Mouse (Mus musculus) T-helper 1 cell (primary cell): ENCODE measurements at regions not wholly inside any gene's neighbourhood (a gene's known extent, or its start where the extent isn't known, plus 50 kb on each side); places are given as distances from the start of the nearest gene placed in this dataset.

Experiments used
- in situ Hi-C: fragments of 300-600 bp; cut with MboI, MseI; formaldehyde crosslinking; loops from one replicate; pipeline ENCODE4 v1.15.1; 2025; ENCODE audit warnings: high pct_unique_total_duplicates

GRCm38 (mm10) chr2:147703981-147704380 is 342.3 kb downstream of the Pax1 start:
- in situ Hi-C loops: no loop called here

- in situ Hi-C loops: no loop called here
Measured at GRCm38 (mm10) chr2:147702330-147703063, 340.8 kb downstream of the Pax1 start.

- in situ Hi-C loops: no loop called here
Measured at GRCm38 (mm10) chr2:147699524-147700081, 337.9 kb downstream of the Pax1 start.

GRCm38 (mm10) chr2:147691896-147692295 is 330.2 kb downstream of the Pax1 start:
- in situ Hi-C loops: no loop called here

GRCm38 (mm10) chr2:147690506-147691208 is 328.9 kb downstream of the Pax1 start:
- in situ Hi-C loops: no loop called here

- in situ Hi-C loops: no loop called here
Measured at GRCm38 (mm10) chr2:147688742-147689141, 327.0 kb downstream of the Pax1 start.

- in situ Hi-C loops: no loop called here
Measured at GRCm38 (mm10) chr2:147656667-147657066, 294.9 kb downstream of the Pax1 start.

GRCm38 (mm10) chr2:147650229-147650628 is 288.5 kb downstream of the Pax1 start:
- in situ Hi-C loops: loop anchor here (5.0 kb wide), 1 partner anchor 63 kb away; no protein-coding TSS in a partner anchor

GRCm38 (mm10) chr2:147647972-147648371 is 286.2 kb downstream of the Pax1 start:
- in situ Hi-C loops: no loop called here

GRCm38 (mm10) chr2:147647506-147647905 is 285.8 kb downstream of the Pax1 start:
- in situ Hi-C loops: no loop called here

- in situ Hi-C loops: no loop called here
Measured at GRCm38 (mm10) chr2:147637882-147638281, 276.2 kb downstream of the Pax1 start.

GRCm38 (mm10) chr2:147632737-147633136 is 271.0 kb downstream of the Pax1 start:
- in situ Hi-C loops: no loop called here

GRCm38 (mm10) chr2:147629716-147630115 is 268.0 kb downstream of the Pax1 start:
- in situ Hi-C loops: loop anchor here (10.0 kb wide), 1 partner anchor 905 kb away; no protein-coding TSS in a partner anchor

GRCm38 (mm10) chr2:147627096-147627495 is 265.4 kb downstream of the Pax1 start:
- in situ Hi-C loops: loop anchor here (10.0 kb wide), 1 partner anchor 908 kb away; no protein-coding TSS in a partner anchor

- in situ Hi-C loops: loop anchor here (10.0 kb wide), 1 partner anchor 912 kb away; no protein-coding TSS in a partner anchor
Measured at GRCm38 (mm10) chr2:147623116-147623515, 261.4 kb downstream of the Pax1 start.

GRCm38 (mm10) chr2:147617849-147618248 is 256.1 kb downstream of the Pax1 start:
- in situ Hi-C loops: no loop called here

GRCm38 (mm10) chr2:147610343-147610742 is 248.6 kb downstream of the Pax1 start:
- in situ Hi-C loops: no loop called here

- in situ Hi-C loops: no loop called here
Measured at GRCm38 (mm10) chr2:147601639-147602038, 239.9 kb downstream of the Pax1 start.

GRCm38 (mm10) chr2:147572413-147572812 is 210.7 kb downstream of the Pax1 start:
- in situ Hi-C loops: no loop called here

- in situ Hi-C loops: no loop called here
Measured at GRCm38 (mm10) chr2:147561220-147561619, 199.5 kb downstream of the Pax1 start.

GRCm38 (mm10) chr2:147560426-147561155 is 198.9 kb downstream of the Pax1 start:
- in situ Hi-C loops: no loop called here

- in situ Hi-C loops: no loop called here
Measured at GRCm38 (mm10) chr2:147529161-147529560, 167.4 kb downstream of the Pax1 start.
